Comparison of ENCODE assay signal across 16 mouse cellular contexts in genomic region chr4:3427968-3428367, GRCm38 (mm10).
"Had no signal": no experiment of that assay in that cellular context is flagged by ENCODE, and none has a peak within 500 bp of the region (broad histone marks: within the 10 kb centered on the region; RNA-seq: fewer than 3 reads in every experiment).

No protein-coding gene starts in this region.

- H3K4me3 ChIP-seq: neural tube, embryonic 13.5 days; neural tube, embryonic 15.5 days; stomach, embryonic 15.5 days had no signal

- H3K4me2 ChIP-seq: neural tube, embryonic 13.5 days; neural tube, embryonic 15.5 days; stomach, embryonic 15.5 days had no signal

- H3K27me3 ChIP-seq: neural tube, embryonic 13.5 days; neural tube, embryonic 15.5 days; stomach, embryonic 15.5 days had no signal

- DNase-seq: retina, postnatal 1 day; right cerebral cortex, adult 18-20 months; right cerebral cortex, postnatal 14 days; right cerebral cortex, postnatal 25 days; right cerebral cortex, postnatal 4 days; spleen, adult 18-20 months; thymus, adult 18-20 months; thymus, adult 2 months; thymus, postnatal 14 days; thymus, postnatal 25 days; thymus, postnatal 36 days; thymus, postnatal 4 days had no signal

- H3K9ac ChIP-seq: neural tube, embryonic 13.5 days; neural tube, embryonic 15.5 days; stomach, embryonic 15.5 days had no signal

- H3K4me1 ChIP-seq: neural tube, embryonic 13.5 days; neural tube, embryonic 15.5 days; stomach, embryonic 15.5 days had no signal

- H3K9me3 ChIP-seq: neural tube, embryonic 13.5 days; neural tube, embryonic 15.5 days; stomach, embryonic 15.5 days had no signal

- H3K27ac ChIP-seq: neural tube, embryonic 13.5 days; neural tube, embryonic 15.5 days; stomach, embryonic 15.5 days; stomach, postnatal 0 days had no signal

- H3K36me3 ChIP-seq: neural tube, embryonic 13.5 days; neural tube, embryonic 15.5 days; stomach, embryonic 15.5 days had no signal
